Mouse (Mus musculus): ENCODE results near the gene Acin1. TPM values are rescaled to one million over a fixed set of nuclear protein-coding genes. Genes with fewer than 3 reads are reported as not detected.
A peak's percentile ranks its signal among the peaks of the same experiment; 100 is the strongest.

Gene Acin1
- total RNA-seq, 2 experiments from 2014 or later = 140 to 178 TPM

- no peak for DNase-seq
Observed at GRCm38 (mm10) chr14:54607226-54607625, 79.5 kb downstream of the Acin1 start.

DNA sequence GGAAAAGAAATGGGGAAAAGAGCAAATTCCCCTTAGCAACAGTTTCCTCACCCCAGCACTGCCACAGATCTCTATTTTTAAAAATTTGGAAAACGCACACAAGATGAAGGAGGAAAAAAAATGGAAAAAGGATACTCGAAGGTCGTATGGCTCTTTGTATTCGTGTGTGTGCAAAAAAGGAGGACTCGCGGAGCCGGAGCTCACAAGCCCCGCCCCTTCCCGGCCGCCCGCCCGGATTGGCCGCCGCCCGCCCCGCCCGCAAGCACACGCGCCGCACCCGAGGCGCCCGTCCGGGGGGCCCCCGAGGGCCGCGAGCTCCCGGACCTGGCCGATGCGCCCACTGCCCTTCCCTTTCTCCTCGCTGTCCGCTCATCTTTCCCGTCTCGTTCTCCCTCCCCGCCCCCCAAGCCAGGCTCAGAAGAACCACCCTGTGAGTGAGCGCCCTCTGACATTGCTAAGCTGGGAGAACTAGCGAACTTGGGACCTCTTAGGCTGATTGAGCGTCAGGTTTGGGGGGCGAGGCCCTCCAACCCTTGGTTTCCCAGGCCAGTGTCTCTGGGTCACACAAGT is 80.9 kb downstream of the Acin1 start, which contains the start of gene 4931414P19Rik:
4931414P19Rik (minus strand) TSS at position 242 of the 570 bp plus-strand sequence.
- DNase-seq = peak; percentile 88 to 96

DNA sequence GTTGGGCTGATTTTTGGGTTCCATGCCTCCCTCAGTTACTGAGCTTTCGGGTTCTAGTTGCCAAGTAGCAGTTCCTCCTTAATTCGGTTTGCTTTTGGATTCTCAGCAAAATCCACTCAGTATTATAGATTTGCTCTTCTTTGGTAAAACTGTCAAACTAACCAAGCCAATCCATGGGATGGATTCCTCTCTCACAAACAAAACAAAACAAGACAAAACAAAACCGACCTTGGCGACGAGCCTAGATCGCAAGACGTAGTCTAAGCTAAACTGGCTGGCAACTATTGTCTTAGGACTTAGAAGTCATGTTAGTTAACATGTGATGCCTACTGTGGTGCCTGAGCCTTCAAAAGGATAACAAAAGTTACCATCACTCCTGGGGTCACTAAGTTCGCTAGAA is 83.0 kb downstream of the Acin1 start:
- DNase-seq = no peak

GRCm38 (mm10) chr14:54603038-54603654 is 83.6 kb downstream of the Acin1 start:
- peak; percentile 97 to 98 for DNase-seq

DNA sequence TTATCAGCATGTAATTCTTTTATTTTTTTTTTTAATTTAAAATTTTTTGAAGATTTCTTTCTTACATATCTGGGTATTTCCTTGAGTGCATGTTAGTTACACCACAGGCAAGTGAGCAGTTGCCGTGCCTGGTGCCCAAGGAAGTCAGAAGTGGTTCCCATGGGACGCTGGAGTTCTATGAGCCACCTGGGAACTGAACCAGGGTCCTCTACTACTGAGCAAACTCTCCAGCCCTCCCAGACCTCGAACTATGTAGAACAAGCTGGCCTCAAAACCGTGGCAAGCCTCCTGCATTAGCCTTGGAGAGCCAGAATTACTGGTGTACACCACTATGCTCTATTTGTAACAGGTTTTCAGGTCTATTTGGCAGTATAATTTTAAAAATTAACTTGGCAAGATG is 84.1 kb downstream of the Acin1 start:
- DNase-seq = no peak

DNA sequence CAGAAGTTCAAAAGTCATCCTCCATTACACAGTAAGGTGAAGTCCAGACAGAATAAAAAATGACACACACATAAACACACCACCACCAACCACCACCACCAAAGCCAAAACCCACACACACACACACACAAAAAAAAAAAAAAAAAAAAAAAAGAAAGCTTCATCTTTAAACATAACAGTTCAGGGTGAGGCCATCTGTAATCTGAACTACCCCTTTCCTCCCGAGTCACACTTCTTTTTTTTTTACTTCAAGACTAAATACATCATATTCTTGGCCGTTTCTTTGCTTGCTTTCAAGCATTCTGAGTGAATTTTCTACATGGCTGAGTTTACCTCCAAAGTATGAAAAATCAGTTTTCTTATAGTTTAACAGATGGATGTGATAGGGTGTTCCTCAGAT is 85.1 kb downstream of the Acin1 start:
- no peak for DNase-seq

- DNase-seq = no peak
Observed at GRCm38 (mm10) chr14:54597084-54597483, 89.6 kb downstream of the Acin1 start.

GRCm38 (mm10) chr14:54594631-54595414 is 91.9 kb downstream of the Acin1 start:
- DNase-seq = no peak

- no peak for DNase-seq
Observed at GRCm38 (mm10) chr14:54594055-54594454, 92.7 kb downstream of the Acin1 start.

- DNase-seq = peak; percentile 73 to 77
Observed at GRCm38 (mm10) chr14:54592319-54592934, 94.3 kb downstream of the Acin1 start.

Small RNAs within 50 kb of the gene (microRNA-seq; reads per million reads assigned to microRNA genes)
- gene Mir686 (not detected), gene Mir6948 (not detected)

Other genes starting within 250 kb of the Acin1 start
- 100 to 1,000 TPM; 106 to 131 TPM for gene Lrp10, start 222.8 kb downstream of the Acin1 start, total RNA-seq (2021)
- gene Rem2, start 210.8 kb downstream of the Acin1 start, total RNA-seq (2021) = under 1 TPM; 0.66 to 0.79 TPM
- 10 to 100 TPM; 43.8 to 51.3 TPM for gene Prmt5, start 169.4 kb downstream of the Acin1 start, total RNA-seq (2021)
- gene Haus4, start 132.3 kb downstream of the Acin1 start, total RNA-seq (2021) = 10 to 100 TPM; 22.5 to 27.0 TPM
- 10 to 100 TPM; 17.5 to 24.8 TPM for gene Ajuba, start 109.4 kb downstream of the Acin1 start, total RNA-seq (2021)
- 1 to 10 TPM; 4.3 to 6.0 TPM for gene 4931414P19Rik, start 80.9 kb downstream of the Acin1 start, total RNA-seq (2021)
- 100 to 1,000 TPM; 347 to 407 TPM for gene Psmb5, start 68.9 kb downstream of the Acin1 start, total RNA-seq (2021)
- gene Psmb11, start 65.5 kb downstream of the Acin1 start, total RNA-seq (2021) = not detected
- gene Gm17606, start 46.0 kb downstream of the Acin1 start, total RNA-seq (2021) = not detected
- 1 to 10 TPM in 1 of 2 experiments, under 1 TPM in 1; 0.95 to 1.4 TPM for gene Cdh24, start 45.6 kb downstream of the Acin1 start, total RNA-seq (2021)
- 10 to 100 TPM; 40.6 to 42.1 TPM for gene 1700123O20Rik, start 715 bp downstream of the Acin1 start, total RNA-seq (2021)
- gene Gm29776, start 11.9 kb upstream of the Acin1 start, total RNA-seq (2021) = under 1 TPM in 1 of 2 experiments, not detected in 1; 0.23 TPM
- gene Cebpe, start 25.2 kb upstream of the Acin1 start, total RNA-seq (2021) = not detected
- gene Slc7a8, start 95.0 kb upstream of the Acin1 start, total RNA-seq (2021) = 10 to 100 TPM; 28.1 to 56.8 TPM
- under 1 TPM; 0.43 to 0.56 TPM for gene Rnf212b, start 127.2 kb upstream of the Acin1 start, total RNA-seq (2021)
- 10 to 100 TPM; 12.2 to 16.5 TPM for gene Homez, start 184.0 kb upstream of the Acin1 start, total RNA-seq (2021)
- gene Ppp1r3e, start 190.6 kb upstream of the Acin1 start, total RNA-seq (2021) = 10 to 100 TPM; 17.8 to 19.2 TPM
- gene Bcl2l2, start 196.4 kb upstream of the Acin1 start, total RNA-seq (2021) = 10 to 100 TPM; 54.3 to 57.2 TPM
- 1 to 10 TPM in 1 of 2 experiments, not detected in 1; 2.0 TPM for gene Gm20521, start 196.5 kb upstream of the Acin1 start, total RNA-seq (2021)
- 100 to 1,000 TPM; 167 to 173 TPM for gene Pabpn1, start 205.6 kb upstream of the Acin1 start, total RNA-seq (2021)
- 10 to 100 TPM; 28.0 to 37.6 TPM for gene Slc22a17, start 226.2 kb upstream of the Acin1 start, total RNA-seq (2021)
- 1 to 10 TPM; 2.5 to 3.0 TPM for gene Efs, start 239.2 kb upstream of the Acin1 start, total RNA-seq (2021)
- not detected for gene Il25, start 245.8 kb upstream of the Acin1 start, total RNA-seq (2021)
- gene Cmtm5, start 249.3 kb upstream of the Acin1 start, total RNA-seq (2021) = under 1 TPM; 0.46 to 0.83 TPM

All from adrenal gland, postnatal 36 days (tissue).